Mouse (Mus musculus): ENCODE data around the gene Ppp1r2.

DNA sequence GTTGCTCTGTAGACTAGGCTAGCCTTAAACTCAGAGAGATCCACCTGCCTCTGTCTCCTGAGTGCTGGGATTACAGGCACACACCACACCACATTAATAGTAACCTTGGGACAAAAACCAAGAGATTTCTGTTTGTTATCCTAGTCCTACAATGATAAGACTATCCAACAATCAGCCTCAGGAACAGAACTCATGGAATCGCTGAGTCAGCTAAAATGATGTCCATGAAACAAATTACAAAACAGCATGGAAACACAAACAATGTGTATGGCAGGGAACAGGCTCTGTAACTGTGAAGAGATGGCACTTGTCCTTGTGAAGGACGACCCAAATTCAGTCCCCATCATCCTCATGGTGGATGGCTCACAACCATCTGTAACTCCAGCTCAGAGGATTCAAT, 8.4 kb downstream of the Ppp1r2 start:
- no peak for TF ChIP-seq CTCF (IDR thresholded peaks at IDR 0.05; ENCODE audit: low read depth, low read length)
- TF ChIP-seq POLR2A (IDR thresholded peaks at IDR 0.05; ENCODE audit: borderline replicate concordance, low read depth, low read length), result no peak
